Mouse (Mus musculus) ZHBTc4 (cell line): ENCODE measurements around the gene Enox2.

Experiments used
- DNase-seq: peaks from one replicate; pipeline ENCODE4 v3.0.0-alpha.2; 2011; ENCODE audit warnings: low read depth, low spot score

Gene Enox2

GRCm38 (mm10) chrX:49005655-49006054 lies 282.4 kb downstream of the Enox2 start:
- DNase-seq: no peak

GRCm38 (mm10) chrX:49002892-49003291 lies 285.2 kb downstream of the Enox2 start:
- no peak for DNase-seq

- DNase-seq: no peak
These were observed 302.4 kb downstream of the Enox2 start for GRCm38 (mm10) chrX:48985653-48986052.

- no peak for DNase-seq
These were observed 303.6 kb downstream of the Enox2 start for GRCm38 (mm10) chrX:48984451-48984850.
